Mouse (Mus musculus): ENCODE measurements around the gene Ddah2. TPM values are rescaled to one million over a fixed set of nuclear protein-coding genes. Genes with fewer than 3 reads are reported as not detected.
"Not testable (repeated sequence)": the region's sequence is repeated elsewhere in the genome, so short reads cannot be mapped to it uniquely, and the experiment has no call there.

The Ddah2 gene
- polyA plus RNA-seq, 1 experiment from 2014 or later, result 653 TPM

- WGBS, result 74% methylated on average over 8 of the region's 8 CpGs
- Histone ChIP-seq H3K4me1 (ENCODE audit: control insufficient read depth, insufficient read depth, low read length) (peaks cover 6% of the 10 kb centered on the region), H3K27ac (ENCODE audit: low read depth, low read length) (no peak overlapping the region), H3K27me3 (ENCODE audit: control insufficient read depth, insufficient read depth, low read length) (no peaks in the 10 kb centered on the region), H3K4me3 (ENCODE audit: low read depth, low read length) (no peak overlapping the region), H3K9ac (ENCODE audit: low read length) (no peak overlapping the region), H3K36me3 (ENCODE audit: control insufficient read depth, insufficient read depth, low read length) (no peaks in the 10 kb centered on the region), H3K4me2 (no peak overlapping the region), H3K9me3 (ENCODE audit: control insufficient read depth, low read length) (no peaks in the 10 kb centered on the region)
- DNase-seq (ENCODE audit: low spot score, missing footprints), result no peak
- ATAC-seq (ENCODE audit: low FRiP score), result no peak
Observed at GRCm38 (mm10) chr17:35032323-35032870, 26.4 kb upstream of the Ddah2 start.

GRCm38 (mm10) chr17:35033703-35034102 lies 25.1 kb upstream of the Ddah2 start:
- H3K27me3 ChIP-seq (ENCODE audit: control insufficient read depth, insufficient read depth, low read length); H3K27ac ChIP-seq (ENCODE audit: low read depth, low read length); H3K9me3 ChIP-seq (ENCODE audit: control insufficient read depth, low read length); ATAC-seq (ENCODE audit: low FRiP score); DNase-seq (ENCODE audit: low spot score, missing footprints); H3K36me3 ChIP-seq (ENCODE audit: control insufficient read depth, insufficient read depth, low read length); H3K4me1 ChIP-seq (ENCODE audit: control insufficient read depth, insufficient read depth, low read length); H3K9ac ChIP-seq (ENCODE audit: low read length); H3K4me2 ChIP-seq; H3K4me3 ChIP-seq (ENCODE audit: low read depth, low read length): not testable (repeated sequence)
- whole genome bisulfite sequencing, result 86% methylated on average over 1 of the region's 1 CpGs

GRCm38 (mm10) chr17:35034896-35035295 lies 23.9 kb upstream of the Ddah2 start:
- no peaks in the 10 kb centered on the region for H3K9me3 ChIP-seq (ENCODE audit: control insufficient read depth, low read length)
- H3K36me3 ChIP-seq (ENCODE audit: control insufficient read depth, insufficient read depth, low read length), result no peaks in the 10 kb centered on the region
- DNase-seq (ENCODE audit: low spot score, missing footprints) (no peak), ATAC-seq (ENCODE audit: low FRiP score) (no peak)
- H3K27ac ChIP-seq (ENCODE audit: low read depth, low read length), result no peak overlapping the region
- 77% methylated on average over 6 of the region's 6 CpGs for WGBS
- no peak overlapping the region for H3K4me3 ChIP-seq (ENCODE audit: low read depth, low read length)
- H3K9ac ChIP-seq (ENCODE audit: low read length), result no peak overlapping the region
- no peaks in the 10 kb centered on the region; the same call in 1 of the 2 replicates for H3K4me1 ChIP-seq (ENCODE audit: control insufficient read depth, insufficient read depth, low read length)
- no peak overlapping the region for H3K4me2 ChIP-seq
- no peaks in the 10 kb centered on the region for H3K27me3 ChIP-seq (ENCODE audit: control insufficient read depth, insufficient read depth, low read length)

- H3K9ac ChIP-seq (ENCODE audit: low read length), result no peak overlapping the region
- no peaks in the 10 kb centered on the region for H3K27me3 ChIP-seq (ENCODE audit: control insufficient read depth, insufficient read depth, low read length)
- H3K36me3 ChIP-seq (ENCODE audit: control insufficient read depth, insufficient read depth, low read length), result no peaks in the 10 kb centered on the region
- DNase-seq (ENCODE audit: low spot score, missing footprints) (no peak), ATAC-seq (ENCODE audit: low FRiP score) (no peak)
- no peaks in the 10 kb centered on the region for H3K9me3 ChIP-seq (ENCODE audit: control insufficient read depth, low read length)
- no peak overlapping the region for H3K4me2 ChIP-seq
- no peak overlapping the region for H3K27ac ChIP-seq (ENCODE audit: low read depth, low read length)
- H3K4me1 ChIP-seq (ENCODE audit: control insufficient read depth, insufficient read depth, low read length), result no peaks in the 10 kb centered on the region
- 85% methylated on average over 11 of the region's 11 CpGs for WGBS
- no peak overlapping the region for H3K4me3 ChIP-seq (ENCODE audit: low read depth, low read length)
Observed at GRCm38 (mm10) chr17:35039121-35039873, 19.5 kb upstream of the Ddah2 start.

GRCm38 (mm10) chr17:35043794-35044193 lies 15.0 kb upstream of the Ddah2 start:
- H3K36me3 ChIP-seq (ENCODE audit: control insufficient read depth, insufficient read depth, low read length), result no peaks in the 10 kb centered on the region
- H3K27me3 ChIP-seq (ENCODE audit: control insufficient read depth, insufficient read depth, low read length), result no peaks in the 10 kb centered on the region
- no peak overlapping the region for H3K4me2 ChIP-seq
- no peak overlapping the region for H3K4me3 ChIP-seq (ENCODE audit: low read depth, low read length)
- DNase-seq (ENCODE audit: low spot score, missing footprints) (no peak), ATAC-seq (ENCODE audit: low FRiP score) (no peak)
- WGBS, result 87% methylated on average over 4 of the region's 4 CpGs
- H3K9ac ChIP-seq (ENCODE audit: low read length), result no peak overlapping the region
- H3K9me3 ChIP-seq (ENCODE audit: control insufficient read depth, low read length), result no peaks in the 10 kb centered on the region
- peaks cover 24% of the 10 kb centered on the region for H3K4me1 ChIP-seq (ENCODE audit: control insufficient read depth, insufficient read depth, low read length)
- no peak overlapping the region for H3K27ac ChIP-seq (ENCODE audit: low read depth, low read length)

GRCm38 (mm10) chr17:35044904-35045806 lies 13.7 kb upstream of the Ddah2 start:
- peak overlapping the region; percentile 90 for H3K9ac ChIP-seq (ENCODE audit: low read length)
- DNase-seq (ENCODE audit: low spot score, missing footprints), result no peak
- H3K27ac ChIP-seq (ENCODE audit: low read depth, low read length), result no peak overlapping the region; the same call in 1 of the 2 replicates
- no peaks in the 10 kb centered on the region for H3K36me3 ChIP-seq (ENCODE audit: control insufficient read depth, insufficient read depth, low read length)
- no peak for ATAC-seq (ENCODE audit: low FRiP score)
- peaks cover 36% of the 10 kb centered on the region for H3K4me1 ChIP-seq (ENCODE audit: control insufficient read depth, insufficient read depth, low read length)
- H3K9me3 ChIP-seq (ENCODE audit: control insufficient read depth, low read length), result no peaks in the 10 kb centered on the region
- 92% methylated on average over 7 of the region's 7 CpGs for WGBS
- H3K27me3 ChIP-seq (ENCODE audit: control insufficient read depth, insufficient read depth, low read length), result no peaks in the 10 kb centered on the region
- H3K4me3 ChIP-seq (ENCODE audit: low read depth, low read length), result peak overlapping the region; percentile 45
- H3K4me2 ChIP-seq, result peak overlapping the region; percentile 97

- Histone ChIP-seq H3K36me3 (ENCODE audit: control insufficient read depth, insufficient read depth, low read length) (no peaks in the 10 kb centered on the region), H3K4me1 (ENCODE audit: control insufficient read depth, insufficient read depth, low read length) (peaks cover 40% of the 10 kb centered on the region), H3K4me2 (peak overlapping the region; percentile 97), H3K4me3 (ENCODE audit: low read depth, low read length) (peak overlapping the region; percentile 45), H3K27ac (ENCODE audit: low read depth, low read length) (peak overlapping the region; percentile 83), H3K9ac (ENCODE audit: low read length) (peak overlapping the region; percentile 90), H3K9me3 (ENCODE audit: control insufficient read depth, low read length) (no peaks in the 10 kb centered on the region), H3K27me3 (ENCODE audit: control insufficient read depth, insufficient read depth, low read length) (no peaks in the 10 kb centered on the region)
- DNase-seq (ENCODE audit: low spot score, missing footprints), result peak; percentile 95
- 7% methylated on average over 45 of the region's 48 CpGs for WGBS
- ATAC-seq (ENCODE audit: low FRiP score), result peak; percentile 76; the same call in 1 of the 2 replicates
Observed at GRCm38 (mm10) chr17:35045807-35046680, 12.8 kb upstream of the Ddah2 start.

- no peaks in the 10 kb centered on the region for H3K9me3 ChIP-seq (ENCODE audit: control insufficient read depth, low read length)
- DNase-seq (ENCODE audit: low spot score, missing footprints) (peak; percentile 100), ATAC-seq (ENCODE audit: low FRiP score) (peak; percentile 97)
- no peaks in the 10 kb centered on the region for H3K27me3 ChIP-seq (ENCODE audit: control insufficient read depth, insufficient read depth, low read length)
- H3K4me2 ChIP-seq, result peak within 1 kb of the TSS; percentile 97
- peak within 1 kb of the TSS; percentile 90 for H3K9ac ChIP-seq (ENCODE audit: low read length)
- no peaks in the 10 kb centered on the region for H3K36me3 ChIP-seq (ENCODE audit: control insufficient read depth, insufficient read depth, low read length)
- H3K4me3 ChIP-seq (ENCODE audit: low read depth, low read length), result peak within 1 kb of the TSS; percentile 45
- peaks cover 46% of the 10 kb centered on the region for H3K4me1 ChIP-seq (ENCODE audit: control insufficient read depth, insufficient read depth, low read length)
- H3K27ac ChIP-seq (ENCODE audit: low read depth, low read length), result peak within 1 kb of the TSS; percentile 83
- 3% methylated on average over 32 of the region's 33 CpGs for WGBS
Observed at GRCm38 (mm10) chr17:35046681-35047455, 12.0 kb upstream of the Ddah2 start, which contains the start of gene Msh5. Msh5 (minus strand) TSS chr17:35046745.
